Mouse (Mus musculus) right cerebral cortex, adult 18-20 months (tissue): ENCODE measurements around the gene Rad18.

Source experiments
- DNase-seq: peaks from one replicate; pipeline ENCODE4 v3.0.0; 2022; ENCODE audit warnings: mixed read lengths

Rad18 gene

GRCm38 (mm10) chr6:112632071-112632470 lies 64.4 kb downstream of the Rad18 start:
- no peak for DNase-seq

GRCm38 (mm10) chr6:112630291-112630690 lies 66.2 kb downstream of the Rad18 start:
- no peak for DNase-seq

- DNase-seq = no peak
These were observed 68.2 kb downstream of the Rad18 start for GRCm38 (mm10) chr6:112628301-112628700.

- DNase-seq = no peak
These were observed 74.2 kb downstream of the Rad18 start for GRCm38 (mm10) chr6:112622321-112622720.

GRCm38 (mm10) chr6:112620027-112620426 lies 76.5 kb downstream of the Rad18 start:
- DNase-seq = no peak

- no peak for DNase-seq
These were observed 78.7 kb downstream of the Rad18 start for GRCm38 (mm10) chr6:112617728-112618318.

- DNase-seq = no peak
These were observed 87.5 kb downstream of the Rad18 start for GRCm38 (mm10) chr6:112609027-112609426.

- no peak for DNase-seq
These were observed 92.6 kb downstream of the Rad18 start for GRCm38 (mm10) chr6:112603866-112604265.

GRCm38 (mm10) chr6:112594971-112595370 lies 101.5 kb downstream of the Rad18 start:
- no peak for DNase-seq

GRCm38 (mm10) chr6:112587912-112588311 lies 108.6 kb downstream of the Rad18 start:
- no peak for DNase-seq

GRCm38 (mm10) chr6:112586999-112587398 lies 109.5 kb downstream of the Rad18 start:
- no peak for DNase-seq

GRCm38 (mm10) chr6:112584961-112585360 lies 111.5 kb downstream of the Rad18 start:
- no peak for DNase-seq

- no peak for DNase-seq
These were observed 114.5 kb downstream of the Rad18 start for GRCm38 (mm10) chr6:112582022-112582421.

GRCm38 (mm10) chr6:112577198-112577597 lies 119.3 kb downstream of the Rad18 start:
- no peak for DNase-seq

- no peak for DNase-seq
These were observed 121.9 kb downstream of the Rad18 start for GRCm38 (mm10) chr6:112574558-112574957.

GRCm38 (mm10) chr6:112570413-112570812 lies 126.1 kb downstream of the Rad18 start:
- no peak for DNase-seq
